Mouse (Mus musculus) liver, adult 2 months (tissue): ENCODE data around the gene Cct2. TPM values are rescaled to one million over a fixed set of nuclear protein-coding genes. Genes with fewer than 3 reads are reported as not detected.

Experiments used
- DNase-seq: peaks from one replicate; pipeline ENCODE4 v3.0.0-alpha.2; 2011; ENCODE audit warnings: low read depth, low spot score; ENCODE audit errors: extremely low read depth
- H3K27ac ChIP-seq: fragments of 200-500 bp; replicated peaks from 2 replicates; pipeline ENCODE4 v1.5.1; 2012; ENCODE audit warnings: low read depth, mild to moderate bottlenecking, control low read depth, inconsistent platforms, low read length; ENCODE audit not compliant: insufficient read depth
- H3K27me3 ChIP-seq: fragments of 200-500 bp; 2 replicates; pipeline ENCODE4 v1.6.1; 2012; ENCODE audit warnings: mild to moderate bottlenecking, moderate library complexity, low read length, inconsistent platforms; ENCODE audit not compliant: control insufficient read depth, insufficient read depth
- H3K36me3 ChIP-seq: fragments of 200-500 bp; 2 replicates; pipeline ENCODE4 v1.6.1; 2012; ENCODE audit warnings: low read length, inconsistent platforms; ENCODE audit not compliant: control insufficient read depth, insufficient read depth
- H3K4me1 ChIP-seq: fragments of 200-500 bp; 2 replicates; pipeline ENCODE4 v1.6.1; 2011; ENCODE audit warnings: low read length; ENCODE audit not compliant: control insufficient read depth, insufficient read depth
- H3K4me3 ChIP-seq: fragments of 200-500 bp; 2 replicates; pipeline ENCODE4 v1.5.1; 2011; ENCODE audit warnings: low read depth, mild to moderate bottlenecking, control low read depth, low read length, moderate library complexity; ENCODE audit not compliant: insufficient read depth
- H3K79me2 ChIP-seq: fragments of 200-500 bp; 2 replicates; pipeline ENCODE4 v1.6.1; 2012; ENCODE audit warnings: inconsistent platforms, mild to moderate bottlenecking, low read length, moderate library complexity; ENCODE audit not compliant: control insufficient read depth, insufficient read depth
- H3K9ac ChIP-seq: fragments of 200-500 bp; 2 replicates; pipeline ENCODE4 v1.6.1; 2012; ENCODE audit warnings: low read depth, mild to moderate bottlenecking, control low read depth, inconsistent platforms, low read length
- CTCF ChIP-seq: fragments of 200-500 bp; IDR thresholded peaks from 2 replicates; pipeline ENCODE4 v1.5.1; 2011; ENCODE audit warnings: low read depth, low read length, control low read depth
- POLR2A ChIP-seq: fragments of 200-500 bp; IDR thresholded peaks from 2 replicates; pipeline ENCODE4 v1.6.1; 2011; ENCODE audit warnings: low read length, control low read depth; ENCODE audit not compliant: insufficient read depth; ENCODE audit errors: extremely low read depth
- WGBS: fragments of 180-500 bp; shearing (Covaris S2); methylation state at CpG from one replicate; pipeline ENCODE4 v1.1.7; 2018; 5-methylcytosine and 5-hydroxymethylcytosine counted together
- polyA plus RNA-seq: library from polyadenylated mRNA; depleted of rRNA; stranded (reverse); fragments of >200 nt; gene quantifications from 2 replicates; pipeline ENCODE4 v1.2.3, GENCODE M21; 2012; rRNA removed
- total RNA-seq: library from RNA; depleted of rRNA; stranded (reverse); fragments of >200 nt; gene quantifications from 2 replicates; pipeline ENCODE4 v1.2.3, GENCODE M21; 2014; rRNA removed

Gene Cct2
- 114 and 116 TPM in 2 replicates for total RNA-seq
- polyA plus RNA-seq: 36.6 and 40.1 TPM in 2 replicates

GRCm38 (mm10) chr10:117063254-117064021 is at the start of gene Cct2:
Cct2 (minus strand) TSS chr10:117063814.
- H3K27ac ChIP-seq: peak within 1 kb of the TSS; percentile 82
- peaks cover 4% of the 10 kb centered on the region for H3K4me1 ChIP-seq
- H3K9ac ChIP-seq: peak within 1 kb of the TSS; percentile 95
- H3K27me3 ChIP-seq: no peaks in the 10 kb centered on the region
- peaks cover 8% of the 10 kb centered on the region; the same call in 1 of the 2 replicates for H3K79me2 ChIP-seq
- DNase-seq: peak; percentile 76
- TF ChIP-seq CTCF (no peak), POLR2A (peak; percentile 37; the same call in 1 of the 2 replicates)
- H3K4me3 ChIP-seq: peak within 1 kb of the TSS; percentile 98
- WGBS: 1% methylated on average over 68 of the region's 68 CpGs
- H3K36me3 ChIP-seq: peaks cover 31% of the 10 kb centered on the region

- DNase-seq: no peak
- Histone ChIP-seq H3K4me1 (peaks cover 9% of the 10 kb centered on the region), H3K9ac (no peak overlapping the region), H3K36me3 (no peaks in the 10 kb centered on the region), H3K79me2 (peaks cover 40% of the 10 kb centered on the region), H3K27me3 (no peaks in the 10 kb centered on the region), H3K4me3 (no peak overlapping the region), H3K27ac (no peak overlapping the region)
- TF ChIP-seq POLR2A: no peak
- TF ChIP-seq CTCF: no peak
- 43% methylated on average over 2 of the region's 2 CpGs for WGBS
Measured at GRCm38 (mm10) chr10:117112545-117112944, 48.9 kb upstream of the Cct2 start.

- Histone ChIP-seq H3K4me3 (no peak overlapping the region), H3K79me2 (peaks cover 37% of the 10 kb centered on the region), H3K36me3 (no peaks in the 10 kb centered on the region), H3K4me1 (peaks cover 9% of the 10 kb centered on the region), H3K9ac (no peak overlapping the region), H3K27me3 (no peaks in the 10 kb centered on the region), H3K27ac (no peak overlapping the region)
- DNase-seq: peak; percentile 81
- no peak for TF ChIP-seq CTCF
- no peak for TF ChIP-seq POLR2A
- WGBS: 31% methylated on average over 7 of the region's 7 CpGs
Measured at GRCm38 (mm10) chr10:117111455-117111854, 47.8 kb upstream of the Cct2 start.

- no peak overlapping the region for H3K27ac ChIP-seq
- no peak overlapping the region for H3K4me3 ChIP-seq
- H3K9ac ChIP-seq: no peak overlapping the region
- no peaks in the 10 kb centered on the region for H3K36me3 ChIP-seq
- TF ChIP-seq POLR2A (no peak), CTCF (no peak)
- H3K4me1 ChIP-seq: peaks cover 9% of the 10 kb centered on the region
- no peak for DNase-seq
- 56% methylated on average over 3 of the region's 3 CpGs for WGBS
- no peaks in the 10 kb centered on the region for H3K27me3 ChIP-seq
- H3K79me2 ChIP-seq: peaks cover 31% of the 10 kb centered on the region
Measured at GRCm38 (mm10) chr10:117110271-117110670, 46.7 kb upstream of the Cct2 start.

- H3K27me3 ChIP-seq: no peaks in the 10 kb centered on the region
- no peak overlapping the region for H3K4me3 ChIP-seq
- H3K79me2 ChIP-seq: peaks cover 31% of the 10 kb centered on the region; the same call in 1 of the 2 replicates
- H3K9ac ChIP-seq: no peak overlapping the region
- WGBS: 55% methylated on average over 3 of the region's 3 CpGs
- H3K27ac ChIP-seq: no peak overlapping the region
- no peak for DNase-seq
- H3K4me1 ChIP-seq: peaks cover 12% of the 10 kb centered on the region
- H3K36me3 ChIP-seq: no peaks in the 10 kb centered on the region
- TF ChIP-seq CTCF (no peak), POLR2A (no peak)
Measured at GRCm38 (mm10) chr10:117106686-117107085, 43.1 kb upstream of the Cct2 start.

- no peak overlapping the region for H3K4me3 ChIP-seq
- 40% methylated on average over 4 of the region's 4 CpGs for WGBS
- H3K79me2 ChIP-seq: peaks cover 30% of the 10 kb centered on the region; the same call in 1 of the 2 replicates
- no peaks in the 10 kb centered on the region for H3K36me3 ChIP-seq
- no peak overlapping the region for H3K9ac ChIP-seq
- peaks cover 12% of the 10 kb centered on the region for H3K4me1 ChIP-seq
- no peak for DNase-seq
- no peaks in the 10 kb centered on the region for H3K27me3 ChIP-seq
- TF ChIP-seq CTCF (no peak), POLR2A (no peak)
- no peak overlapping the region for H3K27ac ChIP-seq
Measured at GRCm38 (mm10) chr10:117106244-117106643, 42.6 kb upstream of the Cct2 start.
